Mouse (Mus musculus) T-helper 1 cell (primary cell): ENCODE measurements around the gene Lcn9.
"Not testable (repeated sequence)": the region's sequence is repeated elsewhere in the genome, so short reads cannot be mapped to it uniquely, and the experiment has no call there.

ENCODE experiments used
- in situ Hi-C: fragments of 300-600 bp; cut with MboI, MseI; formaldehyde crosslinking; loops from one replicate; pipeline ENCODE4 v1.15.1; 2025; ENCODE audit warnings: high pct_unique_total_duplicates

The Lcn9 gene

DNA sequence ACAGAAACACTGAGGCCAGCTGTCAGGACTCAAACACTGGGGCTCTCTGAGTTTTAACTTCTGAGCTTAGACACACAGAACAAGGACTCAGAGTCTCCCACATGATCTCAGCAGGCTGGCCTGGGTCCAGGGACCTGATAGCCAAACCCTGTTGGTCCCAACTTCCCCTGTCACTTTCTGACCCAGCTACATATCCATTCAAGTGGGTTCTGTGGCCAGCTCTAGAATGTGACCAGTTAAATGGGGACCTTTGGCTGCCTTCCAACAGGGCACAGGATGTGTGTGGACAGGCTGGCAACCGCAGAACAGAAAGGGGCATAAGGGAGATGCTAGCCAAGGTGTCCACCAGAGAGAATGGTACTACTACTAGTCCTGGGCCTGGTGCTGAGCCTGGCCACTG is at the start of gene Lcn9:
TSS of gene Lcn9 (plus strand) at position 348 of the 400 bp plus-strand sequence.
- in situ Hi-C loops: no loop called here

GRCm38 (mm10) chr2:25773507-25773906 is 49.4 kb upstream of the Lcn9 start:
- in situ Hi-C loops: loop anchor here (10.0 kb wide), 1 partner anchor 119 kb away; the partner anchor contains the start of genes Lcn5 and Lcn8

GRCm38 (mm10) chr2:25774640-25775039 is 48.3 kb upstream of the Lcn9 start:
- in situ Hi-C loops: loop anchor here (10.0 kb wide), 1 partner anchor 120 kb away; the partner anchor contains the start of genes Lcn5 and Lcn8

DNA sequence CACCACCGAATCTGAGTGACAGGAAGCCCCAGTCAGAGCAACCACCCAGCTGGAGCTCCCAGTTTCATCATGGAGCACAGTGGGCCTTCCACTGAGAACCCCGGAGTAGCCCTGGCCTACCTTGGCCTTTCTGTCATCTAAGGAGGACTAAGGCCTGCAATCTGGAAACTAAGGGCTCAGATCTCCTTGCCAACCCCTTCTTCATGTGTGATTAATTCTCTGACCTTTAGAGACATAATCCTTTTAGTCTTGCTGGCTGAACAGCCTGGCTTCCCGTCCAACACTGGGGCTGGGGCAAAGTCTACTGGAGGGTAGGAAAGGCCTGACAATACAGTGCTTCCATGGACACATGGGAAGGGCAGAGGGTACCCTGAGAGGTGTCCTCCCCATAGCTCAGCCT is 47.0 kb upstream of the Lcn9 start:
- in situ Hi-C loops: loop anchor here (10.0 kb wide), 1 partner anchor 121 kb away; the partner anchor contains the start of genes Lcn5 and Lcn8

DNA sequence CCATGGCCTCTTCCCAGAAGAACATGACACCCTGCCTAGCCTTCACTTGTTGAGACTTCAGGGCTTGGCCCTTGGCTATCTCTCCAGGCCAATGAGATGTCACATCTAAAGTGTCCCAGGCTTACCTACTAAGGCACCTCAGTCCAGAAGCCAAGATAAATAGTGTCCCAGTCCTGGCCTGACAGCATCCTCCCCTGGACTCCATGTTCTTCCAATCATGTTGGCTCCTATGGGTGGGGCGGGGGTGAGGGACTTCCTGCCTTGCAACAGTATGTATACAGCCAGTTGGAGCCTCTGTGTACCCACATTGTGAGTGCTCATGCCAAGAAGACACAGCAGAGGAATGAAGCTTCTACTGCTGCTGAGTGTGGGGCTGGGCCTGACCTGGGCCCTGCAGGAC is 46.2 kb upstream of the Lcn9 start, which contains the start of gene Lcn11:
TSS of gene Lcn11 (plus strand) at position 301 of the 400 bp plus-strand sequence.
- in situ Hi-C loops: loop anchor here (10.0 kb wide), 1 partner anchor 122 kb away; the partner anchor contains the start of genes Lcn5 and Lcn8

- in situ Hi-C loops: loop anchor here (10.0 kb wide), 1 partner anchor 124 kb away; the partner anchor contains the start of genes Lcn5 and Lcn8
Measured at GRCm38 (mm10) chr2:25779076-25779475, 43.9 kb upstream of the Lcn9 start.

DNA sequence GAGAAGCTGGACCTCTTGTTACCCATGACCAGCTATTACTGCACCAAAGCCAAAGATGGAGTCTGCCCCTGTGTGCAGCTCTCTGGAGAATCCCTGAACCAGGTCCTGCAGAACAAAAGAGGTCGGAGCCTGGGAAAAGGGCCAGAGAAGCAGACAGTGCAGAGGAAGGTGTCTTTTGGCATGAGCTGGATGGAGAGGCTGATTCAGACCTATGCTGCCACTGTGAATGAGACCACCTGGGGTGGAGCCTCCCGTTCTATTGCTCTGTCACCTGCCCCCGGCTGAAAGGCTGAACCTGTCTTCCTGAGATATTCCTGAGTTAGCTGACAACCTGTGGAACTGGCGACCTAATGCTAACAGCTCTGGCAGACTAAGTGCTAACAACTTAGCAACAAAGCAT is 42.0 kb upstream of the Lcn9 start:
- in situ Hi-C loops: no loop called here

DNA sequence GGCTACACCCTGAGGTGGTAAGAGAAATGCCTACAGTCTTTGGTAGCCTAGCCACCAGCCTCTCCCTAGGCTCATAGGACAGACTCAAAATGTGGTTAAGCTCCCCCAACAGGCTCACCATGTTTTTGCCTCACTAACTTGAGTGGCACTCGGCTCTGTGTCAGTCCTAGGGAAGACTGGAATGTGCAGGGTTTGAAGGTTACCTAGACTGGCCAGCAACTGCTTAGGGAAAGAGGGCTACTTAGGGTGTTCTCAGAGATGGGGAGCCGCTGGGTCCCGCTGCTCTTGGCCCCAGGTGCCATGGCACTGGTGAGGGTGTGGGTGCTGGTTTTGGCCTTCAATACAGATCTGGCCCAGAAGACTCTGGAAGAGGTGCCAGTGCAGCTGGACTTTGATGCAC is 41.0 kb upstream of the Lcn9 start, which contains the start of gene Gm13539:
TSS of gene Gm13539 (plus strand) at position 301 of the 400 bp plus-strand sequence.
- in situ Hi-C loops: no loop called here

GRCm38 (mm10) chr2:25785573-25786322 is 37.2 kb upstream of the Lcn9 start:
- in situ Hi-C loops: no loop called here

GRCm38 (mm10) chr2:25789092-25789491 is 33.9 kb upstream of the Lcn9 start:
- in situ Hi-C loops: no loop called here

GRCm38 (mm10) chr2:25797635-25798034 is 25.3 kb upstream of the Lcn9 start:
- in situ Hi-C loops: no loop called here

DNA sequence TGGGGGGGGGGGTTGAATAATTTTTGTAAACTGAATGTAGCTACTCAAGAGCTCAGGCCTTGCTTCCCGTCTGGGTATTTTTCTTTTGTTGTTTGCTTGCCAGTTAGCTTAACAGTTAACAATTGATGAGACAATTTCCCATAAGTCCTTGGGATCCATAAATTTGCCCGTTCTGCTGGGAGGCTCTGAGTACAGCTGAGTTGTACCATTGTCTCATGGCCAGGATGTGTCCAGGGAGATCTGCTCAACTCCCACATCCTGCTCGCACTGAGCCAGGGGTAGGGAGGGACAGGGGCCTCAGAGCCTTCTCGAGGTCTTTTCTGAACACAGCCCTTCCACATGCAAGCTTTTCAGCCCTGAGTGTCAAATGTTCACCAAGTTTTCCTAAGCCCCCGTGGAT is 24.9 kb upstream of the Lcn9 start:
- in situ Hi-C loops: no loop called here

DNA sequence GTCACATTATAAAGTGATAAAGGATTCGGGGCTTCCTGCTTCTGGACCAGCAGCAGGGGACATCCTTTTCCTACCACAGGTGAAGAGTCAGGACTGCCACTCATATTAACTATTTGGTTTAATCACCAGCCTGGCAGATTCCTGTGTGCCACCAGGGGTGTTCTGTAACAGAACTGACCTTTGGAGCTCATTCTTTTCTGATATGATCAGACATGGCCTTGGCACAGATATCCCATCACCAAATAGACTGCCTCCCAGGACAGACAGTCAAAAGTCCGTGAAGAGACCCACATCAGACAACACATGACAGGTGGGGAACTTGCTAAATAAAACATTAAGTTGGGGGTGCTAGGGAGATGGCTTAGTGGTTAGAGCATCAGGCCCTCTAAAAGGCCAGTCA is 11.2 kb upstream of the Lcn9 start:
- in situ Hi-C loops: no loop called here

- in situ Hi-C loops: no loop called here
Measured at GRCm38 (mm10) chr2:25813364-25813763, 9.6 kb upstream of the Lcn9 start.

- in situ Hi-C loops: not testable (repeated sequence)
Measured at GRCm38 (mm10) chr2:25815748-25816147, 7.2 kb upstream of the Lcn9 start, which contains the start of gene Glt6d1. Gene Glt6d1 (minus strand): TSS chr2:25815848.

- in situ Hi-C loops: loop anchor here (5.0 kb wide), 1 partner anchor 952 kb away; no protein-coding TSS in a partner anchor
Measured at GRCm38 (mm10) chr2:25824751-25825150, 1.8 kb downstream of the Lcn9 start.

DNA sequence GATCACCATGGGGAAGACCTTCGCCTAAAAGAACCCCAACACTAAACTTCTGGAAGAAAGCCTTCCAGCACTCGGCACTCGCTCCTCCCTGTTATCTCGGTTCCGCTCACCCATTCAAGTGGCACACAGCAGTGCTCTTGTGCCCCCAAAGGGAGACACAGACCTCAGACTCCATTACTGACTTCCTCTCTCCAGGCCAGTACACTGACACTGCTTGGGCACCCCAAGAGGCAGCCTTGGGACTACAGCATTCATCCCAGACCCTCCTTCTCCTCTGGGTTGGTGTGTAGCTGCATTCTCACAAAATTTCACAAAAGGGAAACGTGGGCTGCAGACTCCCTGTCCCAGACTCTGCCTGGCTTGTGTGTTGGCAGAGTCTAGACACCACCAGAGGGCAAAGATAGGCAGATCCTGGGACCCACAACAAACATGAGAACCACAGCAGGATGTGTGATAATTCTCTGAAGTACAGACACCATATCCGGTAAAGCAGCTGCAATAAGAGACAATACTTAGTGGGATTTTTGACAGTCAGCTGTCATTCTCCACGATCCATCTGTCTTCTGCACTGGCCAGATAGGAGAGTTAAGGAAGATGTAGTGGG is 5.5 kb downstream of the Lcn9 start:
- in situ Hi-C loops: loop anchor here (5.0 kb wide), 1 partner anchor 956 kb away; no protein-coding TSS in a partner anchor

GRCm38 (mm10) chr2:25830786-25831185 is 7.8 kb downstream of the Lcn9 start:
- in situ Hi-C loops: no loop called here

GRCm38 (mm10) chr2:25836291-25836690 is 13.3 kb downstream of the Lcn9 start:
- in situ Hi-C loops: no loop called here

DNA sequence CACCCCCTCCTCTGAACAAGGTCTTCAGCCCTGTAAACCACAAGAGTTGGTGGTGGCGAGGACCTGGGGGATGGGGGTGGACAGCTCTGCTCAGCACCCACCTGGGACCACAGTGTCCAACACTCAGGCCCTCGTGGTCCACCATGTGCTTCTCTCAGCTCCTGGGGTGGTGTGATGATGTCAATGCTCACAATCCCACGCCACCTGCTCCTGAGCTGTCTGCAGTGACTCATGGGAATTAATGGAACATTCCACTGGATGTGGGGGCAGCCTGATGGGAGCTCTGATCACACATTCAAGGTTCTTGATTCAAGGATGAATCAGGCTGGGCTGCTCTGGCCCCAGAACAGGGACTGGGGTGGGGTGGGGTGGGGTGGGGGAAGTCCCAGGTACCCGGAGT is 19.2 kb downstream of the Lcn9 start:
- in situ Hi-C loops: no loop called here

GRCm38 (mm10) chr2:25842758-25843157 is 19.8 kb downstream of the Lcn9 start:
- in situ Hi-C loops: no loop called here

DNA sequence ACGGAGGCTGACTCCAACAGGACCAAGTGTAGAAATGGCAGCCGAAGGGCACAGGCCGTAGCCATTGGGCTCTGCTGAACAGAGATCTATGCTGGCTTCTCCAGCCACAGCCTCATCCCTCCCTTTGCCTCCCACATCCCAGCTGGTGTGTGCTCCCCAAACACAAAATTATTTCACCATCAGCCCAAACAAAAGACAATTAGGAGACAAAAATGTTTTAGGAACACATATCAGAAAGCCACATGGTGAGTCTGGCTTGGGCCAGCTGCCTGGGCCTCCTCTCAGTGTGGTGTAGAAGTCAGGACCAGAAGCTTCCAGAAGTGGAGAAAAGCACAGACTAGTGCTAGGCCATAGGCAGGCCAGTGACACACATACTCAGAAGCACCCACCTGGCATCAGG is 21.1 kb downstream of the Lcn9 start:
- in situ Hi-C loops: no loop called here
